ENCODE assay signal across 29 mouse cellular contexts in the genomic region with DNA sequence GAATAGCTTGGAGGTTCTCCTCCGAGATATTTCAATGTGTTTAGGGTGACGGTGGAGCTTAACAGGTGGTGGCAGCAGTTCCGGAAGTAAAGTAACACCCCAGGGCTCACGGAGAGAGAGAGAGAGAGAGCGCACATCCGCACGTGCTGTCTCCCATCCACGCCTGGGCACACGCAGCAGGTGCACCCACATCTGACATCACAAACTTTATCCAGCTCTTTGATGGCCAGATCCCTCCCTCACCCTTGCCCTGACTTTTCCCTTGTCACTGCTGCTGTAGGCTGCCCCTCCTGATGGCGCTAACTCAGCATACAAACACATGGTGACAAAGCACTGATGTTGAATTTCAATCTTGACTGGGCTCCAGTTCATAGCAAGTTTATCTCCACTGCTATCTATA. TPM values are rescaled to one million over a fixed set of nuclear protein-coding genes. Genes with fewer than 3 reads are reported as not detected.
DNase-seq lines count a peak whose midpoint lies in the region; ATAC-seq and TF ChIP-seq lines count a peak whose summit lies in the region.
"Had no signal": no experiment of that assay in that cellular context is flagged by ENCODE, and none has a peak within 500 bp of the region (broad histone marks: within the 10 kb centered on the region; RNA-seq: fewer than 3 reads in every experiment).

No protein-coding gene starts in this region.

- no peaks in the 10 kb centered on the region for H3K36me3 ChIP-seq in forebrain, embryonic 14.5 days (ENCODE audit: control insufficient read depth, insufficient read depth, low read length)
- H3K36me3 ChIP-seq in forebrain, embryonic 16.5 days (ENCODE audit: control insufficient read depth, insufficient read depth), result no peaks in the 10 kb centered on the region
- no peaks in the 10 kb centered on the region for H3K36me3 ChIP-seq in stomach, postnatal 0 days (ENCODE audit: control insufficient read depth, insufficient read depth, low read length)
- H3K36me3 ChIP-seq: embryonic facial prominence, embryonic 15.5 days; forebrain, embryonic 15.5 days; G1E; heart, embryonic 10.5 days; hindbrain, embryonic 10.5 days; kidney, embryonic 15.5 days; limb, embryonic 13.5 days; neural tube, embryonic 12.5 days had no signal

- no peaks in the 10 kb centered on the region for H3K9me3 ChIP-seq in forebrain, embryonic 14.5 days (replicated peaks; ENCODE audit: control insufficient read depth, low read length)
- no peaks in the 10 kb centered on the region for H3K9me3 ChIP-seq in forebrain, embryonic 16.5 days (ENCODE audit: control insufficient read depth, low read length)
- H3K9me3 ChIP-seq in stomach, postnatal 0 days (ENCODE audit: control insufficient read depth, low read length), result no peaks in the 10 kb centered on the region
- H3K9me3 ChIP-seq: embryonic facial prominence, embryonic 15.5 days; forebrain, embryonic 15.5 days; heart, embryonic 10.5 days; hindbrain, embryonic 10.5 days; kidney, embryonic 15.5 days; limb, embryonic 13.5 days; neural tube, embryonic 12.5 days had no signal

- 0 out of 2 replicates have a peak overlapping the region, but pooled peaks have one; percentile 3 for H3K4me2 ChIP-seq in forebrain, embryonic 14.5 days (ENCODE audit: low read length)
- no peak overlapping the region for H3K4me2 ChIP-seq in forebrain, embryonic 16.5 days (ENCODE audit: low read length)
- no peak overlapping the region for H3K4me2 ChIP-seq in stomach, postnatal 0 days (replicated peaks; ENCODE audit: low read depth)
- H3K4me2 ChIP-seq: embryonic facial prominence, embryonic 15.5 days; forebrain, embryonic 15.5 days; kidney, embryonic 15.5 days; limb, embryonic 13.5 days; lung, embryonic 14.5 days; neural tube, embryonic 12.5 days had no signal

- H3K4me3 ChIP-seq in forebrain, embryonic 14.5 days (ENCODE audit: low read depth, low read length), result no peak overlapping the region
- no peak overlapping the region for H3K4me3 ChIP-seq in forebrain, embryonic 16.5 days (replicated peaks; ENCODE audit: low read length)
- no peak overlapping the region for H3K4me3 ChIP-seq in stomach, postnatal 0 days (ENCODE audit: low read depth, low read length)
- H3K4me3 ChIP-seq: embryonic facial prominence, embryonic 15.5 days; forebrain, embryonic 15.5 days; heart, embryonic 10.5 days; hindbrain, embryonic 10.5 days; kidney, embryonic 15.5 days; limb, embryonic 13.5 days; neural tube, embryonic 12.5 days had no signal

- WGBS in forebrain, embryonic 14.5 days, result 81% methylated on average over 10 of the region's 10 CpGs
- 79% methylated on average over 10 of the region's 10 CpGs for WGBS in forebrain, embryonic 16.5 days
- 80% methylated on average over 10 of the region's 10 CpGs for WGBS in stomach, postnatal 0 days

- ATAC-seq in forebrain, embryonic 14.5 days, result no peak
- ATAC-seq in forebrain, embryonic 16.5 days, result no peak
- peak; percentile 31 for ATAC-seq in CD4-positive, CD25-positive, alpha-beta regulatory T cell, adult 4 months
- ATAC-seq in stomach, postnatal 0 days (ENCODE audit: low FRiP score, low TSS enrichment), result no peak
- ATAC-seq: forebrain, embryonic 15.5 days; hindbrain, postnatal 0 days; Patski had no signal

- intact Hi-C loops in heart, postnatal 25 days (cut with DNase I), result no loop called here

- no peak overlapping the region for H3K9ac ChIP-seq in forebrain, embryonic 14.5 days (ENCODE audit: low read length)
- no peak overlapping the region for H3K9ac ChIP-seq in forebrain, embryonic 16.5 days (replicated peaks; ENCODE audit: low read depth, low read length)
- no peak overlapping the region for H3K9ac ChIP-seq in stomach, postnatal 0 days (ENCODE audit: low read length)
- H3K9ac ChIP-seq: embryonic facial prominence, embryonic 15.5 days; forebrain, embryonic 15.5 days; kidney, embryonic 15.5 days; limb, embryonic 13.5 days; liver, embryonic 14.5 days; lung, embryonic 14.5 days; neural tube, embryonic 12.5 days had no signal

- no peak for TF ChIP-seq EP300 in stomach, postnatal 0 days (optimal IDR thresholded peaks at IDR 0.05)

- no peaks in the 10 kb centered on the region for H3K27me3 ChIP-seq in forebrain, embryonic 14.5 days (replicated peaks; ENCODE audit: control insufficient read depth, insufficient read depth, low read length)
- no peaks in the 10 kb centered on the region for H3K27me3 ChIP-seq in forebrain, embryonic 16.5 days (replicated peaks; ENCODE audit: control insufficient read depth, insufficient read depth, low read length)
- no peaks in the 10 kb centered on the region for H3K27me3 ChIP-seq in stomach, postnatal 0 days (ENCODE audit: control insufficient read depth, insufficient read depth, low read length)
- H3K27me3 ChIP-seq: CH12.LX; embryonic facial prominence, embryonic 15.5 days; forebrain, embryonic 15.5 days; kidney, embryonic 15.5 days; neural tube, embryonic 12.5 days; Patski had no signal

- DNase-seq in forebrain, embryonic 14.5 days (ENCODE audit: low spot score), result no peak
- peak; percentile 84 for DNase-seq in naive thymus-derived CD4-positive, alpha-beta T cell, adult 2 months (ENCODE audit: low read depth)
- peak; percentile 76 for DNase-seq in thymus, postnatal 14 days
- no peak for DNase-seq in stomach, postnatal 0 days (ENCODE audit: low spot score)
- no peak for DNase-seq in ovary, postnatal 36 days (ENCODE audit: low spot score)
- no peak for DNase-seq in heart, postnatal 25 days (ENCODE audit: low spot score)
- DNase-seq: adrenal gland, postnatal 14 days; cerebellum, adult 9-11 months; gastrocnemius, postnatal 10 days; kidney, adult 11 months; kidney, postnatal 4 days; lung, embryonic 14.5 days; midbrain, embryonic 14.5 days; retina, postnatal 1 day had no signal

- H3K4me1 ChIP-seq in forebrain, embryonic 14.5 days (ENCODE audit: control insufficient read depth, insufficient read depth, low read length), result peaks cover 15% of the 10 kb centered on the region
- peaks cover 20% of the 10 kb centered on the region for H3K4me1 ChIP-seq in forebrain, embryonic 16.5 days (replicated peaks; ENCODE audit: control insufficient read depth, insufficient read depth, low read length)
- no peaks in the 10 kb centered on the region for H3K4me1 ChIP-seq in stomach, postnatal 0 days (replicated peaks; ENCODE audit: control insufficient read depth, insufficient read depth)

- no peak for TF ChIP-seq CTCF in stomach, postnatal 0 days (IDR thresholded peaks at IDR 0.05; ENCODE audit: low read depth)

- H3K27ac ChIP-seq in forebrain, embryonic 14.5 days (ENCODE audit: low read depth, low read length), result no peak overlapping the region
- no peak overlapping the region for H3K27ac ChIP-seq in forebrain, embryonic 16.5 days (ENCODE audit: low read length)
- no peak overlapping the region for H3K27ac ChIP-seq in stomach, postnatal 0 days (replicated peaks)
- H3K27ac ChIP-seq: embryonic facial prominence, embryonic 15.5 days; forebrain, embryonic 15.5 days; heart, embryonic 10.5 days; hindbrain, embryonic 10.5 days; hindbrain, postnatal 0 days; kidney, embryonic 15.5 days; limb, embryonic 13.5 days; liver, embryonic 14.5 days; neural tube, embryonic 12.5 days had no signal

RNA-seq across cellular contexts. Expression of a gene that starts 3.8 kb away (rescaled TPM):
- polyA plus RNA-seq in forebrain, embryonic 14.5 days (2014; fragmentation: Nextera tagmentation; extraction: Ambion mirVana), result 10.3 and 10.6 TPM in 2 replicates
- 15.5 and 17.7 TPM in 2 replicates for polyA plus RNA-seq in forebrain, embryonic 16.5 days (2015; fragmentation: Nextera tagmentation; extraction: Ambion mirVana)
- polyA plus RNA-seq in CD4-positive, CD25-positive, alpha-beta regulatory T cell, adult 4 months (2017; shearing (Covaris generic)), result 10 to 100 TPM; 10.1 to 11.2 TPM
- polyA plus RNA-seq in stomach, postnatal 0 days (2015; fragmentation: Nextera tagmentation; extraction: Ambion mirVana), result 2.2 and 2.4 TPM in 2 replicates
- under 1 TPM; 0.16 to 0.20 TPM for total RNA-seq in heart, postnatal 25 days (2021)
- total RNA-seq: CH12.LX had no signal
- polyA plus RNA-seq: G1E had no signal

RNA-seq across cellular contexts. Expression of a gene that starts 52.9 kb away (rescaled TPM):
- 6.5 and 7.6 TPM in 2 replicates for polyA plus RNA-seq in forebrain, embryonic 14.5 days (2014; fragmentation: Nextera tagmentation; extraction: Ambion mirVana)
- polyA plus RNA-seq in forebrain, embryonic 16.5 days (2015; fragmentation: Nextera tagmentation; extraction: Ambion mirVana), result 7.1 and 8.6 TPM in 2 replicates
- polyA plus RNA-seq in CD4-positive, CD25-positive, alpha-beta regulatory T cell, adult 4 months (2017; shearing (Covaris generic)), result under 1 TPM in 1 of 2 experiments, not detected in 1; 0.17 TPM
- 9.7 and 13.2 TPM in 2 replicates for polyA plus RNA-seq in stomach, postnatal 0 days (2015; fragmentation: Nextera tagmentation; extraction: Ambion mirVana)
- 10 to 100 TPM; 16.4 to 17.3 TPM for total RNA-seq in heart, postnatal 25 days (2021)
- total RNA-seq: CH12.LX; megakaryocyte-erythroid progenitor cell, adult 5-6 weeks had no signal
- polyA plus RNA-seq: G1E had no signal

Comparison
In these comparisons a context has a peak if more than half of its experiments do, and no peak if none do; other contexts are left out.
1. DNase-seq: peak in naive thymus-derived CD4-positive, alpha-beta T cell, adult 2 months (single experiment) and thymus, postnatal 14 days (single experiment); none in forebrain, embryonic 14.5 days (single experiment), stomach, postnatal 0 days (single experiment), ovary, postnatal 36 days (single experiment) and heart, postnatal 25 days (single experiment).